Mouse (Mus musculus): ENCODE measurements around the gene Gcfc2.

DNA sequence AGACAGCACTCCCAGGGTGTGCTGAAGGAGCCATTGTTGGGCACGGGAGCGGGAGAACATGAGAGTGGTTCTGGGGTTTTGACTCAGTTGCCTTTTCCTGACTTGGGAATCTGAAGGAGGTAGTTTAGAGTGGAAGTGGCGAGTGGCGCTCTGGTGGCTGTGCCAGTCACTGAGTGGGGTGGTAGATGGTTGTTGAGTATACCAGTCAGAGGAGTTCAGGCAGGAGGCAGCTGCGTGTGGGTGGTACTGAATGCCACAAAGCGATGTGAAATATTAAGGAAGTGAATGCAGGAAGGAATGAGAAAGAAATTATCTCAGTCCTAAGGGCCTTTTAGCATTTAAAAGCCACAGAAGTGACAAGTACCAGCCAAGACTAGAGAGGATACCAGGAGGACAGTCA, 23.4 kb downstream of the Gcfc2 start:
- TF ChIP-seq EP300 (IDR thresholded peaks at IDR 0.05; ENCODE audit: low read depth) (no peak), CTCF (IDR thresholded peaks at IDR 0.05; ENCODE audit: low read depth) (no peak)

All from liver, postnatal 0 days (tissue).